Mouse (Mus musculus) c-Kit-negative CD71-positive TER-119-positive erythroid progenitor cells, embryonic 14.5 days (primary cell): ENCODE measurements around the gene Cdh13.

Experiments
- DNase-seq: peaks from one replicate; pipeline ENCODE4 v3.0.0-alpha.2; 2013; ENCODE audit warnings: low read depth, low spot score

Gene Cdh13

DNA sequence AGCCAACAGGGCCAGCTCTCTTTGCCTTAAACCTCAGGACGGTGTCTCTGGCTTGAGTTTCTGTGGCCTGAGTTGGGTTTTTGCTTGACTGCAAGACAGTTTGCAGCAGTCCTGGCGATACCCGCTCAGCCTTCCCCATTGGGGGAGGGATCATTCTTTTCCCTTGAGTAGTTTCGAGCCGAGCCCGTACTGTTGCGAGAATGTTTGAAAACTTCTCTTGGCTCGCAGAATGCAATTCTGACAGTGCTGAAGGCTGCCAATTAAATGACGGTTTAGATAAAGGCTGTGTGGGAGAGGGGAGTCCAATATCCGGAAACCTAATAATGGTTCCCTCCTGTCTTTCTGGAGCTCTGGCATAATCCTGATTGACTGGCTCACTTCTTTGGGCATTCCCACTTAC lies 23.4 kb downstream of the Cdh13 start:
- no peak for DNase-seq

DNA sequence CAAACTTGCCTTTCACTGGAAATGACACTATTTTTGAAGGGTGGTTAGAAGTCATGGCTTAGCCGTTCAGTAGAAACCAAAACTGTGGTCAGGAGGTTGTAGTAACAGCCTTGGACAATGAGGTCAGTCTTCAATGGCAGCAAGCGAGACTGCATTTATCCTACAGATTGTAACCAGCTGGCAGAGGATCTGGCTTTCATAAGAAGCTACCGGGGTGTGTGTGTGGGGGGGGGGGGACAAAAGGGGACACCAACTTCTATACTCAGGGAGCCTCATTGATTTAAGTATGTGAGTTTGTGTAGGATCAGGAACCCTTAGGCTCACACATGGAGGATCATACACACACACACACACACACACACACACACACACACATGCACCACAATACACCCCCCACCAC lies 25.6 kb downstream of the Cdh13 start:
- no peak for DNase-seq

GRCm38 (mm10) chr8:118313426-118314187 lies 30.1 kb downstream of the Cdh13 start:
- DNase-seq, result no peak

DNA sequence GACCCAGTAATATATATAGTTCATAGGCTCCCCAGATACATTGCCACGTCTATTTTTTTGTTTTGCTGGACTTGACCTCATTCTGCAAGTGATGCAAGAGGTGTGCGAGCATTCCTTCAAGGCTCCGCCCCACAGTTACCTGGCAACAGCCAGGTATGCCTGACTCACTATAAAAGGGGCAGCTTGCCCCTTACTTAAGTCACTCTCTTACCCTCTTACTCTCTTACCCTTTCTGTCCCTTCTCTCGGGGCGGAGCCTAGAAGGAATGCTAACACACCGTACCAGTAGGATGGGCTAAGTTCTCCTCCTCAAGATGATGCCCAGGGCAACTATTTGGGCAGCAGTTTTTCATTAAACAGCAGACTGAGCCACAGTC lies 30.6 kb downstream of the Cdh13 start:
- no peak for DNase-seq

GRCm38 (mm10) chr8:118314932-118315331 lies 31.4 kb downstream of the Cdh13 start:
- DNase-seq, result no peak

DNA sequence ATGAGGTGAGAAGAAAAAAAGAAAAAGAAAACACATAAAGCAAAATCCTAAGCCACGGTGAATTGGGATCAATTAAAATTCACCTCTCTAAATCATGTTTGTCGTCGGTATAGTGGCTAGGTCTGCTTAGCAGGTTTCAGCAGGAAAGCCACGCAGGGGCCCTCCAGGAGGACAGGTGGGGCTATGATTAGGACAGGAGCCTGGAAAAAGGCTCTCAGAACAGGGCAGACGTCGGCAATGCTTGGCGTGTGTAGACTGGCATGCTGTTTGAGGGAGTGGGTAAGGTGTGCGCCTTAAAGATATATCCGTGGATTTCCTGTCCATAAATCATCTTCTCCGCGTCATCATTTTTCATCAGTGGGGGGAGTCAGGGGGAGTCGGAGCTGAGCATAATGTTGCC lies 32.9 kb downstream of the Cdh13 start:
- DNase-seq, result no peak

- no peak for DNase-seq
Observed at GRCm38 (mm10) chr8:118320566-118320965, 37.0 kb downstream of the Cdh13 start.

- no peak for DNase-seq
Observed at GRCm38 (mm10) chr8:118323421-118323820, 39.9 kb downstream of the Cdh13 start.

DNA sequence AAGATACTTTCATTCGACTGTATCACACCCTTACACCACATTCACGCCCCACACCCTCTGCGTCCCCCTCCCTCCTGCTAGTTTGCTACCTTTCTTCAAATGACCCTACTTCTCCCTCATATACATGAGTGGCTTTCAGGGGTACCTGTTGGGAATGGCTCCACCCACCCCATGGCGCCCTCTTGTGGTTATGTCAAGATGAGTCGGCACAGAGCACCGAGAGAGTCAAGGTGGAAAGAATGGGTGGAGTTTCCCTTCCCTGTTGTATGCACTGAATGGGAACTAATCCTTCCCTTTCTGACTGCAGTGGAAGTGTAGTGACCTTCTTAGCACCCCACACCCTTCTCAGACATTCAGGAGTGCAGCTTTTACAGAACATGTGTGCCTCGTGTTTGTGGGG lies 51.4 kb downstream of the Cdh13 start:
- DNase-seq, result no peak

DNA sequence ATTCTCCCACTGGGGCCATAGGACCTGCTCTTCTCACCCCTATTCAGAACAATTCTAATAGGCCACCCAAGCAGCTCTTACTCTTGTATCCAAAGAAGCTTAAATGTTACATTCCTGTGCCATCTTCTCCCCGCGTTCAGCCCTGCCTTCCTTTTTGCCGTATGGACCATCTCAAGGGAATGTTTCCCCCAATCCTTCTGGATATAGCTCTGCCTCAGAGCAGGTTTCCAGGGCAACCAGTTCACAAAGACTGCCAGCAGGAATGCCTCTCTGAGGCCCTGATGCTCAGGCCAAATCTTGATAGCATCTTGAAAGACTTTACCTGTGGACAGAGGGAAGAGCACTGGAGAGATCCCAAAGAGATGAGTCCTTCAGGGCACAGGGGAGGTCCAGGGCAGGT lies 56.2 kb downstream of the Cdh13 start:
- DNase-seq, result no peak

DNA sequence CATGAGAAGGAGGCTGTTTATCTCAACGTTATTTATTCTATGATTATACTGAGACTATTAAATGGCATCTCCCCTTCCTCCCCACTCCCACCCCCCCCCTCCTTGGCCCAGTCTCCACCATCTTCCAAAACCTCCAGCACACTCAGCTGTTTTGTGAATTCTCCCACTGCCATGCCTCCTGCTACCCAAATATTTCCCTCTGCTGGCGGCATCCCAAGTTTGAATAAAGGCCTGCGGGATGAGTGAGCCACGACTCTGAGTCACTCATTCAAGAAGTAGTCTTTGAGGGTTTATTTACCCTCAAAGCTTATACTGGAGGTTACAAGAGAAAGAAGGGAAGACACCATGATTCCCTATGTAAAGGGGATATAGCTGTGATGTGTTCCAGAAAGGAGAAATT lies 59.7 kb downstream of the Cdh13 start:
- DNase-seq, result no peak

DNA sequence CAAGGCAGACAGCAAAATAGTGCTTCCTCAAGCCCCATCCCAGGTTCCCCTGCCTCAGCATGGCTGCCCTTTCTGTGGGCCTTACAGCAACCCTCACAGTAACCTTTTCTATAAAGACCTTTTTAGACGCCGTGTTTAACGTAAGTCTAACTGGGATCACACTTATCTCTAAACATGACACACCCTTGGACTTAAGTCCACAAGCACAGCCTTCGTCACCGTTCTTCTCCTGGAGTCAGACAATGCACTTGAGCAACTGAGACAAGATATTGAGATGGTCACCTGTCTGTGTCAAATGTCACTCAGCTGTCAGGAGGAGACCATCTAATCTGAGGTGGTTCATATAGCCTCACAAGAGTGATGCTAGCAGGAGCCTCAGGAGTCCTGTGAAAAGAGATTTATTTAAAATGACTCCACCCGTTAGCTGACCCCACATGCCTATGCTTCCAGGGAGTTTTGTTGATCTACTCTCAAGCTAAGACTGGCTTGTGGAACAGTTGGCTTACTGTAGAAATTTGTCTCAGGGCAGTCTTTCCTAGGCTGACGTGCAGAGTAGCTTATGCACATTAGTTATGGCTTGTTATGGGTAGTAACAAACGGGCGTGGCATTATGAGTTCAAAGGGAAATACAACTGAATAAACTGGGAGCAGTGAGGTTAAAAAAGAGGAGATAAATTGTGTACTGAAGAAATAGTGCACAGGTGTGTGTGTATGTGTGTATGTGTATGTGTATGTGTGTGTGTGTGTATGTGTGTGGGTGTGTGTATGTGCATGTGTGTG lies 65.4 kb downstream of the Cdh13 start:
- no peak for DNase-seq

GRCm38 (mm10) chr8:118350136-118350535 lies 66.6 kb downstream of the Cdh13 start:
- DNase-seq, result no peak

- no peak for DNase-seq
Observed at GRCm38 (mm10) chr8:118353022-118353421, 69.5 kb downstream of the Cdh13 start.

- DNase-seq, result no peak
Observed at GRCm38 (mm10) chr8:118357067-118357466, 73.5 kb downstream of the Cdh13 start.

GRCm38 (mm10) chr8:118357596-118357995 lies 74.1 kb downstream of the Cdh13 start:
- no peak for DNase-seq

- no peak for DNase-seq
Observed at GRCm38 (mm10) chr8:118363781-118364180, 80.2 kb downstream of the Cdh13 start.

GRCm38 (mm10) chr8:118373092-118373491 lies 89.6 kb downstream of the Cdh13 start:
- DNase-seq, result no peak

DNA sequence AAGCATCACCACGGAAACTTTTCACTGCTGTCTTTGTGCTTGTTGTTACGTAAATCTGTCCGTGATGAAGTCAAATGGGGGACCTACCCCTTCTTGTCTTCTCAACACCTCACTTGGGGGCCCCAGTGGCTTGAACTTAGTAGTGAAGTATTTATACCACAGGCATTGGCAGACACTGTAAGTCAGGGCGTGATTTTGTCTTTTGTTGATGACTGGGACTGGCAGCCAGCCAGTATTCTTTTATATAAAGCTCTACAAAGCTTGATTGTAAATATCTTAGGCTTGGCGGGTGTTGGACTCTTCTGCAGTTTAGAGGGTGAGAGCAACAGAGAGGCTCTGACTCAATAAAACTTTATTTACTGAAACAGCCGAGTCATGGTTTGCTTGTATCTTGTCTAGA lies 91.2 kb downstream of the Cdh13 start:
- no peak for DNase-seq

GRCm38 (mm10) chr8:118376791-118377190 lies 93.3 kb downstream of the Cdh13 start:
- no peak for DNase-seq

GRCm38 (mm10) chr8:118378985-118379384 lies 95.5 kb downstream of the Cdh13 start:
- no peak for DNase-seq

- DNase-seq, result no peak
Observed at GRCm38 (mm10) chr8:118379657-118380056, 96.1 kb downstream of the Cdh13 start.

GRCm38 (mm10) chr8:118380058-118380457 lies 96.5 kb downstream of the Cdh13 start:
- DNase-seq, result no peak
